Comparison of ENCODE assay signal across 9 mouse cellular contexts in the genomic region with DNA sequence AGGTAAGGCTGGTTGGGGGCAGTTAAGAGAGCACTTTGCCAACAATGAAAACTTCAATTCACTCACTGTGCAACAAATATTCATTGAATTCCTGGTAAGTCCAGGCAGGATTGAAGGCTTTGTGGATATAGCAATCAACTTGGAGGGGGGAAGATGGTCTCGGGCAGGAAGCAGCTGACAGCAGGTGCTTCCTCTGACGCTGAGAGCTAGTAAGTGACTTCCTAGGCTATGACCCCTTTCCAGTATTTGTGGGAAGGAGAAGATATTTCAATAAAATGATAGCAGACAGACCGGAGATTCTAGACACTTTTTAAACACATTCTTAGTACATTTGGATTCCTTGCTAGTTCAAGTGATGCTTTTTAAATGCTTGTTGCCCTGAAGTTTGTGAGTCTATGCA.
DNase-seq lines count a peak whose midpoint lies in the region; ATAC-seq lines count a peak whose summit lies in the region.
"Had no signal": no experiment of that assay in that cellular context is flagged by ENCODE, and none has a peak within 500 bp of the region (broad histone marks: within the 10 kb centered on the region; RNA-seq: fewer than 3 reads in every experiment).

No protein-coding gene starts in this region.

- WGBS in heart, embryonic 13.5 days = 59% methylated on average over 3 of the region's 3 CpGs

- H3K27ac ChIP-seq in heart, embryonic 13.5 days (replicated peaks) = peak overlapping the region; percentile 10; the same call in 1 of the 2 replicates

- H3K36me3 ChIP-seq in heart, embryonic 13.5 days = no peaks in the 10 kb centered on the region

- peak; percentile 33 for DNase-seq in adrenal gland, adult 2 months
- DNase-seq in adrenal gland, adult 18-20 months (ENCODE audit: low spot score in 2 of 2) = no peak
- no peak for DNase-seq in heart, postnatal 36 days
- peak; percentile 35 for DNase-seq in ZHBTc4 (ENCODE audit: low read depth, low spot score)
- peak; percentile 45 to 61 for DNase-seq in kidney, postnatal 36 days
- no peak for DNase-seq in left cerebral cortex, postnatal 14 days (ENCODE audit: low spot score in 2 of 2)
- DNase-seq in urinary bladder, postnatal 10 days (ENCODE audit: low spot score) = no peak
- DNase-seq: cerebellum, postnatal 25 days had no signal

- peaks cover 17% of the 10 kb centered on the region for H3K4me1 ChIP-seq in heart, embryonic 13.5 days

- no peaks in the 10 kb centered on the region for H3K9me3 ChIP-seq in heart, embryonic 13.5 days

- H3K27me3 ChIP-seq in heart, embryonic 13.5 days (replicated peaks) = no peaks in the 10 kb centered on the region

- H3K4me2 ChIP-seq in heart, embryonic 13.5 days = no peak overlapping the region

- H3K9ac ChIP-seq in heart, embryonic 13.5 days = no peak overlapping the region

- ATAC-seq in heart, embryonic 13.5 days (ENCODE audit: extremely low read depth, insufficient number of reproducible peaks, low FRiP score, low TSS enrichment) = no peak

- intact Hi-C loops in heart, postnatal 36 days (cut with DNase I) = loop anchor here (5.0 kb wide), 1 partner anchor 46 kb away; no protein-coding TSS in a partner anchor
- intact Hi-C loops in left cerebral cortex, postnatal 14 days (cut with DNase I) = no loop called here

- H3K4me3 ChIP-seq in heart, embryonic 13.5 days = no peak overlapping the region

Comparison
In these comparisons a context has a peak if more than half of its experiments do, and no peak if none do; other contexts are left out.
1. DNase-seq: peak in adrenal gland, adult 2 months (single experiment), ZHBTc4 (single experiment) and kidney, postnatal 36 days (2 of 2); none in adrenal gland, adult 18-20 months (0 of 2), heart, postnatal 36 days (0 of 2), left cerebral cortex, postnatal 14 days (0 of 2) and urinary bladder, postnatal 10 days (single experiment).